Mouse (Mus musculus): ENCODE data around the gene Klf1. TPM values are rescaled to one million over a fixed set of nuclear protein-coding genes. Genes with fewer than 3 reads are reported as not detected.
"Not testable (repeated sequence)": the region's sequence is repeated elsewhere in the genome, so short reads cannot be mapped to it uniquely, and the experiment has no call there.

Klf1 gene
- total RNA-seq, 2 experiments from 2014 or later, result 59.8 to 116 TPM

GRCm38 (mm10) chr8:84904351-84904750, 2.6 kb downstream of the Klf1 start:
- no peak for ATAC-seq (replicated peaks; ENCODE audit: low FRiP score, poor library complexity, severe bottlenecking)

- ATAC-seq (replicated peaks; ENCODE audit: low FRiP score, poor library complexity, severe bottlenecking), result no peak
Measured at GRCm38 (mm10) chr8:84907037-84907436, 5.3 kb downstream of the Klf1 start.

- ATAC-seq (replicated peaks; ENCODE audit: low FRiP score, poor library complexity, severe bottlenecking), result no peak
Measured at GRCm38 (mm10) chr8:84907493-84907892, 5.8 kb downstream of the Klf1 start.

DNA sequence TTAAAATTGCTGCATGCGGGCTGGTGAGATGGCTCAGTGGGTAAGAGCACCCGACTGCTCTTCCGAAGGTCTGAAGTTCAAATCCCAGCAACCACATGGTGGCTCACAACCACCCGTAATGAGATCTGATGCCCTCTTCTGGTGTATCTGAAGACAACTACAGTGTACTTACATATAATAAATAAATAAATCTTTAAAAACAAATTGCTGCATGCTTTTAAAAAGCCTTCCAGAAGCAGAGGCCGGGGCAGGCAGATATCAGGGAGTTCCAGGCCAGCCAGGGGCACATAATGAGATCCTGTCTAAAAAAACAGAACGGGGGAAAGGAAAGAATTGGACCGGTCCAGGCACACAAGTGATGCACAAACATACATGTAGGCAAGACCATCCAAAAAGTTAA, 6.3 kb downstream of the Klf1 start:
- ATAC-seq (replicated peaks; ENCODE audit: low FRiP score, poor library complexity, severe bottlenecking), result not testable (repeated sequence)

- peak; percentile 84 for ATAC-seq (replicated peaks; ENCODE audit: low FRiP score, poor library complexity, severe bottlenecking)
Measured at GRCm38 (mm10) chr8:84908421-84909161, 6.9 kb downstream of the Klf1 start, which contains the start of gene Dnase2a. TSS of gene Dnase2a (plus strand) at chr8:84908560.

- peak; percentile 10; the same call in 1 of the 2 replicates for ATAC-seq (replicated peaks; ENCODE audit: low FRiP score, poor library complexity, severe bottlenecking)
Measured at GRCm38 (mm10) chr8:84909162-84909767, 7.5 kb downstream of the Klf1 start.

DNA sequence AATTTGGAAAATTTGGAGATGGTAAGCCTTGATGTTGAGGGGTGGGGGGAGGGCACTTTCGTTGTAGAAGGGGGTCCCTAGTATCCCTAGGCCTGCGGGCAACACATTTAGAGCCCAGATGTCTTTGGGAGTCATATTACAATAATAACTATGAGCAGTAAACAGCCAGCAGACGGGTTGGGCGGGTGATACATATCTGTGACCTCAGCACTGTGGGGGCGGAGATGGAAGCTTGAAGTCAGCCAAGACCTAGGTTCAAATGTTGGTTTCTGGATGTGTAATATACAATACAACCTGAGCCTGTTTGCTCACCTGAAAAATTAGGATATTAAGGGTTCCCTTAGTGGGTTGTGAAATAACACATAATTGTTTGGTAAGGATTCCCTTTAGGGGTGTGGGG, 8.2 kb downstream of the Klf1 start:
- ATAC-seq (replicated peaks; ENCODE audit: low FRiP score, poor library complexity, severe bottlenecking), result peak; percentile 34

DNA sequence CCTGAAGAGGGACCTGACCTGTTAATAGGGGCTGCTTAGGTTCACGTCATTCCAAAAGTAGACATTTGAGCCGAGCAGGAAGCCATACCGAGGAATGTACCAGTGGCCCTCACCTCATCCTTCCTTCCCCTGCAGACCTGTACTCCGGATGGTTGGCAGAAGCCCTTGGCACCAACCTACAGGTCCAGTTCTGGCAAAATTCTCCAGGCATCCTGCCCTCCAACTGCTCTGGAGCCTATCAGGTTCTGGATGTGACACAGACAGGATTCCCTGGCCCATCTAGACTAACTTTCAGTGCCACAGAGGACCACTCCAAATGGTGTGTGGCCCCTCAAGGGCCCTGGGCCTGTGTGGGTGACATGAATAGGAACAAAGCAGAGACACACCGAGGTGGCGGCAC, 8.8 kb downstream of the Klf1 start:
- ATAC-seq (replicated peaks; ENCODE audit: low FRiP score, poor library complexity, severe bottlenecking), result no peak

DNA sequence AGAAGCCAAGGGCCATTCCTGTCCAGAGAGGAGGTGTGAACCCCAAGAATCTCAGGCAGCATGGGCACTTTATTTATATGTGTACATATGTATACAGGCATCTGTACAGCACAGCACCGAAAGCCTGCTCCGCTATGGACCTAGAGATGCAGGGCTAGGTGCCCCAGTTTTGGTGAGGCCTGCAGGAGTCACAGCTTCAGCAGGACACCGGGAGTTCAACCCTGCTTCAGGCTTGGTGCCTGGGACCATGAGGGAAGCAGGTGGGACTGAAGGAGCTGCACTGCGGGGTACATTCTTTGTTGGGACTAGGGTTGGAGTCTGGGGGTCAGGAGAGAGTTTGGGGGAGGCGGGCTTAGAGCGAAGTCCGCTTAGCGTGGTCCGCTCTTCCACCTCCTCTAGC, 10.1 kb downstream of the Klf1 start:
- no peak for ATAC-seq (replicated peaks; ENCODE audit: low FRiP score, poor library complexity, severe bottlenecking)

GRCm38 (mm10) chr8:84912391-84912790, 10.7 kb downstream of the Klf1 start:
- no peak for ATAC-seq (replicated peaks; ENCODE audit: low FRiP score, poor library complexity, severe bottlenecking)

DNA sequence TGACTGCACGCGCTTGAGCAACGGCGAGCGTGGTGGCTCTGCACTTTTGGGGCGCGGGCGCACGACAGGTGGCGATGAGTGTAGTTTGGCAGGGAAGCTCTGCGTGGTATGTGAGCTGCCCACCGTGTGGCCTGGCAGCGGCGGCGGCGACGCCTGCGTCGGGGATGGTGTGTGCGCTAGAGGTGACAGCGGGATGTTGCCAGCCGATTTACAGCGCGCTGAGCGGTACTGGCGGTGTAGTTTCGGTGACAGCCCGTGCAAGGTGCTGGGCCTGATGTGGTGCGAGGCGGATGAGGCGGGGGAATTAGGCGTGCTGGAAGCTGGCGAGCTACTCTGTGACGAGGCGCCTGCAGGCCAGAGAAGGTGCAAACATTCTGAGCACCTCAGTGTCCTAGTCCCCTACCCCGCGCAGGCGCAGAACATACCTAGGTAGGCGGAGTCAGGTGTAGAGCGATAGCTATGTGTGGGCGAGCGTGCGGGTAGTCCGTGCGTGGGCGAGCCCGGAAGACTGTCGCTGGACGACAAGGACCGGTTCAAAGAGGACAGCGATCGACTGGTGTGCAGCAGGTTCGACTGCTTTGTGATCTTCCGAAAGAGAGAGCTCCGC, 11.3 kb downstream of the Klf1 start:
- peak; percentile 61 for ATAC-seq (replicated peaks; ENCODE audit: low FRiP score, poor library complexity, severe bottlenecking)

DNA sequence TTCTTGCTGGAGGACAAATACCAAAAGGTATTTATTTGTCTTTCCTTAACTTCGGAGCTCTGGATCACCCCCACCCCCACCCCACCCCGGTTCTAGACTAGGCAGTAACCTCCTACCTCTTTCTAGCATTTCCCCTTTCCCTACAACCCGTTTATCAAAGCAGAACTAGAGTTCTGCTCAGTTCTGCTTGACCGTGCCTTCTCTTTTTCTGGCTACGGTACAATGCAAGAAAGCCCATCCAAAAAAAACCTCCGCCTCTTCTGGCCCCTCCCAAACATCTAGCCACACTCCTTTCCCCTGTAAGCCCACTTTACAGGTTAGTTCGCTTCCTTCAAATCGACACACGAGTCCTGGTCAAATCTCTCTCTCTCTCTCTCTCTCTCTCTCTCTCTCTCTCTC, 11.8 kb downstream of the Klf1 start:
- ATAC-seq (replicated peaks; ENCODE audit: low FRiP score, poor library complexity, severe bottlenecking), result no peak

DNA sequence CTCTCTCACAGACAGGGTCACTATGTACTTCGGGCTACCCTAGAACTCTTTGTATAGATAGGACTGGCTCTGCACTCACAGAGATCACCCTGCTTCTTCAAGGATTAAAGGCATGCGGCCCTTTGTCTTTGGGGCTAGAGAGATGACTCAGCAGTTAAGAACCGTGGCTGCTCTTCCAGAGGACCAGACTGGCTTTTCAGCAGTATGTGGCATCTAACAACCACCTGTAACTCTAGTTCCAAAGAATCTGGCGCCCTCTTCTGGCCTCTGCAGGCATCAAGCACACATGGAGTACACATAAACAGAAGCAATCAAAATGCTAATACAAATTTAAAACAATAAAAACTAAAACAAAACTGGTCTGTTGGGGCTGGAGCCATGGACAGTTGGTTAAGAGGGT, 12.2 kb downstream of the Klf1 start:
- peak; percentile 31 for ATAC-seq (replicated peaks; ENCODE audit: low FRiP score, poor library complexity, severe bottlenecking)

- no peak for ATAC-seq (replicated peaks; ENCODE audit: low FRiP score, poor library complexity, severe bottlenecking)
Measured at GRCm38 (mm10) chr8:84915269-84915668, 13.5 kb downstream of the Klf1 start.

DNA sequence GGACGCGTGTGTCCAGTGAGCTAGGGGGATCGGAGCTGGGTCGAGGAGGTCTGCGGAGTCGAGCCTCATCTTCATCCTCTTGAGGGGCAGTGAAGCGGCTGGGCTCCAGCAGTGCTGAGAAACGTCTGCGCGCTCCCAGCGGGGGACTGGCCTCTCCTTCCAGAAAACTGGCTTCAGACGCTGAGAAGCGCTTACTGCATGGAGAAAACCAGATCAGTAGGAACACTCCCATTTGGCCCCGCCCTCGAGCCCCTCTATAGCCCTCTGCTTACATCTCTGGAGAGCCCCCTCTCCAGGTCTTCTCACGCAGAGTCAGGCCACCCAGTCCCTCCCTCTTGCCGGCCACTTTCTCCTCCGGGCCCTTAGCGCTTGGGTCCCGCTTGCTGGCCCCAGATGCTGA, 16.1 kb downstream of the Klf1 start:
- no peak for ATAC-seq (replicated peaks; ENCODE audit: low FRiP score, poor library complexity, severe bottlenecking)

DNA sequence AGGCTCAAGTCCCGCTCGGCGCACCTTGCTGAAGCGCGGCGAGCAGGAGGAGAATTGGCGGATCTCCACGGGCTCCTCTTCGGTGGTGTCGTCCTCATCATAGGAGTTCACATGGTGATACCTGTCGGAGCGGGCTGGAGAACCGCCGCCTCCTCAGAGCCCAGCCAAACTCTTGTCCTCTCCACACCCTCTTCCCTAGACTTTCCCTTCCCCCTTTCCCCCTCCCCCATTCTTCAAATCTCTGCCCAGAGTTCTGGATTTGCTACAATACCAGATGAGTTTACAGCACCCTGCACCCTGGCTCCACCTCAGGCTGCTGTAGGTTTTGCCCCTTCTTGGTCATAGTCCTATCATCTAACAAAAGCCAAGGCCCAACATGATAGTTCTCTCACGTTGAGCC, 16.9 kb downstream of the Klf1 start:
- ATAC-seq (replicated peaks; ENCODE audit: low FRiP score, poor library complexity, severe bottlenecking), result no peak

DNA sequence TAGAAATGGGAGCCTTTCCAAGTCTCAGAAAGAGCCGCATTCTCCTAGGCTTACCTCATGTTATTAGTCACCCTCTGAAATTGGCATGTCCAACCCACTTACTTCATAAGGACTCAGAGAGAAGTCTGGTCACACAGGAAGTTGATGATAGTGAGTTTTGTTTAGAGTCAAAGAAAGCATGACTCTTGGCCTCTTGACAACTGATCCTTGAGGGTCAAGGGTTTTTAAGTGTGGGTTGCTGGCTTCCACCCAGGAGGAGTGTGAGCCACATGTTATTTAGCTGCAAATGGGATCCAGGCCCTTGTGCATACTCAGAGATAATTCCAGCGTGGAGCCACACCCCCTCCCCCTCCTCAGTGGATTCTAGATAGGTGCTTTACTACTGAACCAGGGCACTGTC, 19.9 kb downstream of the Klf1 start:
- ATAC-seq (replicated peaks; ENCODE audit: low FRiP score, poor library complexity, severe bottlenecking), result no peak

DNA sequence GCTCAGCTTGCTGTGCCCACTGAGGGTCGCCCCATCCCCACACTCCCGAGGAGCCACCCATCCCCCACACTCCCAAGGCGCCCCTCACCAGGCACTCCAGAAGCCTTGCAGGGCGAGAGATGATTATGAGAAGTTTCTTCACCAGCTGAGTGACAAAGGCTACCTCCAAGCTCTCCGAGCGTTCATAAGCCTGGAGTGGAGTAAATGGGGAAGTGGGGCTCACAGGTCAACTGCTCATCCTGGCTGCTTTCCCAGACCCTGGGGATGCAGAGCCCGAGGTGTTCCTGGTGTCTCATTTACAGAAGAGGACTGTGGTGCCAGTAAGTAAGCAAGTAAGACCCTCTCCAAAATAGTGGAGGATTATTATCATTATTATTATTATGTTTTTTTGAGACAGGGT, 23.8 kb downstream of the Klf1 start:
- no peak for ATAC-seq (replicated peaks; ENCODE audit: low FRiP score, poor library complexity, severe bottlenecking)

GRCm38 (mm10) chr8:84927513-84927912, 25.8 kb downstream of the Klf1 start:
- no peak for ATAC-seq (replicated peaks; ENCODE audit: low FRiP score, poor library complexity, severe bottlenecking)

- ATAC-seq (replicated peaks; ENCODE audit: low FRiP score, poor library complexity, severe bottlenecking), result peak; percentile 78
Measured at GRCm38 (mm10) chr8:84928456-84929306, 27.0 kb downstream of the Klf1 start.

Data from erythroblast, adult 5-6 weeks (primary cell).